Mouse (Mus musculus) monocyte, adult 2 months (primary cell): ENCODE measurements at regions not wholly inside any gene's neighbourhood (a gene's known extent, or its start where the extent isn't known, plus 50 kb on each side); places are given as distances from the start of the nearest gene placed in this dataset.

ENCODE experiments used
- DNase-seq, 2 experiments: peaks; one replicate each; pipeline ENCODE4 v3.0.0; 2022; ENCODE audit warnings: low spot score in 2 of 2, low read depth in 1 of 2

DNA sequence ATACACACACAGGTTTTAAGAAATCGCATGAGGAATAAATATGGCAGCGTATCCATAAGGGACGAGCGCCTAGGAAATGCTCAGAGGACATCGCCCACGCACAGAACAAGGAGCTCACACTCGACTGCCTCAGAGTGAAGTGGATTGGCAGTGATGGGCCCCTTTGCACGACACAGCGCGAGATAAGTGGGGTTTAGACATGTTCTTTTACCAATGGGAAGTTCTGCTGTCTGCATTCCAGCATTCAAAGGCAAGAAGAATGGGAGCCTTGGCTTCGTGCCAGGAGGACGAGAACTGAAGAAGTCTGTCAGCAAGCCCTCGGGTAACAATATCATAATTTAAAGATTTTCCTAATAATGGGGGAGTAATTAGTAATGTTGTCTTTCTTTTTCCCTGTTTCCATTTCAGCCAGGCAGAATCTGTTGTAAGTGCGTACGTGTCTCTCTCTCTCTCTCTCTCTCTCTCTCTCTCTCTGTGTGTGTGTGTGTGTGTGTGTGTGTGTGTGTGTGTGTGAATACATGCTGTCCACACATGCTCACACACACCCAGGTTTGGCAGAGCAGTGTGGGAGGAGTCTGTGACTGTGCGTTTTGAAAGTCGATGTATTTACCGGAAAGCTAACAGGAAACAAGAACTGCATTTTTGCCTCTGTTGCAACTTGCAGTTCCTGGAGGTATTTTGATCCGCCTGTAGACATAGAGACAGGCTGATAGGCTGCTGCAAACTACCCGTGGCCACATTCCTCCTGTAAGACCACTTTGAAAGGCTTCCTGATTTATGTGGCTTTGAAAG is 477.2 kb upstream of the 3110018I06Rik start:
- DNase-seq, result no peak

DNA sequence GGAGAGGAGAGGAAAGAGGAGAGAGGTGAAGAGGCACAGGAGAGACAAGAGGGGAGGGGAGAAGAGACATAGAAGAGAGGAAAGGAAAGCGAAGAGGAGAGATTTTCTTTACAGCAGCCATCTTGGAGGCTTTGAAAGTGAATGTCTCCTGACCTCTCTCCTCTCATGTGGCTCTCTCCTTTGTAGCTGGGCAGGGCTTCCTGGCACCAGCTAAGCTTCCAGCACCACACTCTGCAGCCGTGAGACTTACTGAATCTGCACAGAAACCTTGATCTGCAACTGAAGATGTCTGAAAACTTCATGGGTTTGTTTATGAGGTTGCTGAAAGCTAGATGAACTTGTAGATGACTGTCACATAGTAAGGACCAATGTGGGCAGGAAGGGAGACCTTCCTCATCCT is 471.6 kb upstream of the 3110018I06Rik start:
- no peak for DNase-seq

DNA sequence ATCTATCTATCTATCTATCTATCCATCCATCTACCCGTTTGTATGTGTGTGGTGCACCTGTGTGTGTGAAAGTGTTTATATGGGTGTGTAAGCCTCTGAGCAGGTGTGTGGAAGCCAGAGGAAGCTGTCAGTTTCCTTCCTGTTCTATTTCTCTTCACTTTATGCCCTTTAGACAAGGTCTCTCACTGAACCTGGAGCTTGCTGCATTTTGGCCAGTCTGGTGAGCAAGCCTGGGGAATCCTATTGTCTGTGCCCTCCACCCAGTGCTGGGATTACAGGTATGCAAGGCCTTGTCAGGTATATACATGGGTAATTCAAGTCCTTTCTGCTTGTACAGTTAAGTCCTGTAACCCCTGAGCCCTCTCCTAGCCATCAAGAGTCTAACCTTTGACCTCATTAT is 466.6 kb upstream of the 3110018I06Rik start:
- no peak for DNase-seq

DNA sequence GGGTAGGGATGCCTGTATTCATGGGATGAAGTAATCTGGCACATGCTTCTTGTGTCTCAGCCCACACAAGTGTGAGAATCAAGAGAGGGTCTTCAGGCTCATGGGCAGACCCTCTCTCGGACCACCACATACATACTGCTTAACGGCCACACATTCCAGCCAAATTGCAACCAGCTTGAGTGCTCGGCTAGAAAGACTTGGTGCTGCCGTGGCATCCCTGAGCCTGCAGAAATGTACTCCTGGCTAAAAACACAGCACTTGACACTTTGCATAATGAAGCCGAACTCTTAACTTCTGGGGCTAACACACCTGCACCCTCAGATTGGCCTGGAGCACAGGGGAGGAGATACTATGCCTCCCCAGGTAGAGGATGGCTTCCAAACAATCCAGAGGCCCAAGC is 461.6 kb upstream of the 3110018I06Rik start:
- DNase-seq, result no peak

DNA sequence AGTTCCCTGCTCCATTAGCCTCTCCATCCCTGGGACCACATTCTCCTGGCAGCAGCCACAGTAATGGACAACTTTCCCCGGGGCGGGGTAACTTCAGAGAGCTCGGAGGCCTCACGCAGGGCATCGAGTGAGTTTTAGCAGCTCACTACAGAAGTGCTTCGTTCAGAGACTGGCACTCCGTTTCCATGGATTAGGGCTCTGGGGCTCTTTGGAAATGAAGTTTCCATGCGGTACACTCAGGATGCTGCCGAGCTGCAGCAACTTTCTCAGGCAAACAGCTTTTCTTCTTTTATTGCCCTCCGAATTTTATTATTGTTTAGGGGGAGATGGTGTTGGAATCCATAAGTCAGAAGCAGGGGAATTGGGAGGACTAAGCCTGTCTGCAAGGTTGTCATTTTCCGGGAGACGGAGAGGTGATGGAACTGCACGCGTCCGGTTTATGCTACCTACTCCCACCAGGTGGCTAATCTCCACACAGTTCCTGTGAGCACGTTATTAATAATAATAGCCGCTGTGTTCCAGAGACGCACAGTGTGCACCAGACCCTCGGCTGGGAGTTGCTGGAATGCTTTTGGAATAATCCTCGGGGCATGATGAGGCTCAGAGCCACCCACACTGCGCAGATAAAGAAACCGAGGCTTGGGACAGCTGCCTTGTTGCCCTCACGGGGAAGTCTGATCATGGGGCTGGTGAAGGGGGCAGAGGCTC is 460.4 kb upstream of the 3110018I06Rik start:
- no peak for DNase-seq

DNA sequence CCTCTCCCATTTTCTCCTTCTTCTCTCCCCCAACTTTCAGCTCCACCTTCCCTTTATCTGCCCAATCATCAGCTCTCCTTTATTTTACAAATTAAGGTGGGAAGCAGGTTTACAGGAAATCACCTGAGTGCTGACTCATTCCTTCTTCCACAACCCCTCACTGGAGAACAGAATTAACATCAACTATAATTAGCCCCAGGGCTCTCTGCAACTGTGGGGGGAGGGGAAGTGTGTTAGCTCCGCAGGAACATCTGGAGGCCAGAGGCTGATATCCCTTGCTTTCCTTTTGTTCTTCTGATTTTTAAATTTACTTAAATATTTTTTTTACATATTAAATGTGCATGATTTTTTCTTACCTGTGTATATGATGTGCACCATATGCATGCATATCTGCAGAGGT is 459.4 kb upstream of the 3110018I06Rik start:
- DNase-seq, result no peak

DNA sequence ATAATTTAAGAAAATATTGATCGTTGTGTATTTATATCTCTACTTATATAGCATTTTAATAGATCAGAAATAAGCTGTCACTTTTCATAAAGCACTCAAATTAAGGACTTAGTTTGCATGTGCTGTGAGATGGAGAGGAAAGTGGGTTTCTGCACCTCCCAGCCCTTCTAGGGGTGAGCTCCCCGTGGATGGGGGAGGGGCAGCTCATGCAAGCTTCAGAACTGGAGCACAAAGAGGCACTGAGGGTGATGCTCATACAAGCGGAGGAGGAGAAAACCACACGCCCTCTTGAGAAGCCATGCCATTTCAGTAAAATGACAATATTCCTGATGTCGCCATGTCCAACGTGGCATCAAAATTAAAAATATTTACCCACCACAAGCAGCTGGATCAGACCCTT is 452.1 kb upstream of the 3110018I06Rik start:
- DNase-seq, result no peak

DNA sequence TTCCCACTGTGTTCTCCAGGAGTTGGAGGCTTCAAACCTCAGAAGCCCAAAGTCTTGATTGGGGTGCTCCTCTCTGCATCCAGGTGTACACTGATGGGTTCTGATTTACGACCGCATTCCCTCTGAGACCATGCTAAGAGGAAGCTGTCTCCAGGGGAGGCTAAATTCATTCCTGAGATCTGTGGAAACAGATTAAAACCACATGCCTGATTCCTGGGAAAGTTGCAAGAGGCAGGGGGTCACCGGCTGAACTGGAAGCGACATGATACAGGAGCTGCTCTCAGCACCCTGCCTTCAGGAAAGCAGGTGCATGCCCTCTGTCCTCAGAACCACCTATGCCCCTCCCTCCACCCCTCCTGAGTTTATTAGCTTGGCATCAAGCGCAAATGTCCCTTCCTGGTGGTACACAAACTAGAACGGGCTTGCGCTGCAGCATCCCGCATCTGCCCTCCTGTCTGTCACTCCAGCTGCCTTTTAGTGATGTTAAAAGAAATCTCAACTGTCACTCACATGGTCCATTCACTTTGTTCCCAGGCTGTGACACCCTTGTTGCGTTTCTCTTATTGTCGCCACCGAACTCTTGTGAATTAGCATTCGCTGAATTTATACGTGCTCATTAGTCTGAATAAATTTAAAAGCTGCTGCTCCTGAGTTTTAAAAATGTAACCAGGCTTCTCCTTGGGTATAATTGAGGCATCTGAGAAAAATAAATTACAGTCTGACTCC is 446.3 kb upstream of the 3110018I06Rik start:
- no peak for DNase-seq

DNA sequence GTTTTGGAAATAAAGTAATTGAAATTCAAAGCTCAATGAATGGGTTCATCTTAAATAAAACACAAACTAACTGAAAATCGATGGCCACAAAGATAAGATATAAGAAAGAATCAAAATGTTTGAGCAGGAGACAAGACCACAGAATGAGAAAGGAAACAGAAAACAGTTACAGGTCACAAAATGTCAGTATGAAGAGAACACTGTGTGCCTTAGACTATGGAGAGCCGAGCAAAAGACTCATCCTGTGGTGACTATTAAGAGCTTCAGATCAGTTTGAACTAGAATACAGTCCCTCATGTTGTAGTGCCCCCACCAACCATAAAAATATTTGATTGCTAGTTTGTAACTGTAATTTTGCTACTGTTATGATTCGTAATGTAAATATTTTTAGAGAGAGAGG is 441.9 kb upstream of the 3110018I06Rik start:
- DNase-seq, result no peak

DNA sequence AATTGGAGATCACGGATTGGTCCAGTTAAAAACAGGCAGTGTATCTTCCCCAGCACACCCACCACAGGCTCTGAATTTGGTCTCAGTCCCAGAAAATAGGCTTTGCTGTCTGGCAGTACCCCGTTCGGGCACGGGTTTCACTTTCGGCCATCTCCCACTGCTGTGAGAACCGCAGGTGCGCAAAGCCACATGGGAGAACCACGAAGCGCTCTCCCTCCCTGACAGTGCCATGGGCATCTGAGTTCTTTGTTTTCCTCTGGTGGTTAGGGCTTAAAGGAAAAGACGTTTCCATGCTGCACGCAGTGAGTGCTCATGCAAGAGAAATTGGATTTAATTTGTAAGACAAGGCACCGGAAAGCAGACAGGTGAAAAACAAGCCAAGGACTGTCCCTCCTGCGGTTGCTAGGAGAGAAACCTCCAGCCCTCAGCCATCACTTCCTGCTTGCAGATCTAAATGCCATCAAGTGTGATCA is 441.3 kb upstream of the 3110018I06Rik start:
- no peak for DNase-seq

DNA sequence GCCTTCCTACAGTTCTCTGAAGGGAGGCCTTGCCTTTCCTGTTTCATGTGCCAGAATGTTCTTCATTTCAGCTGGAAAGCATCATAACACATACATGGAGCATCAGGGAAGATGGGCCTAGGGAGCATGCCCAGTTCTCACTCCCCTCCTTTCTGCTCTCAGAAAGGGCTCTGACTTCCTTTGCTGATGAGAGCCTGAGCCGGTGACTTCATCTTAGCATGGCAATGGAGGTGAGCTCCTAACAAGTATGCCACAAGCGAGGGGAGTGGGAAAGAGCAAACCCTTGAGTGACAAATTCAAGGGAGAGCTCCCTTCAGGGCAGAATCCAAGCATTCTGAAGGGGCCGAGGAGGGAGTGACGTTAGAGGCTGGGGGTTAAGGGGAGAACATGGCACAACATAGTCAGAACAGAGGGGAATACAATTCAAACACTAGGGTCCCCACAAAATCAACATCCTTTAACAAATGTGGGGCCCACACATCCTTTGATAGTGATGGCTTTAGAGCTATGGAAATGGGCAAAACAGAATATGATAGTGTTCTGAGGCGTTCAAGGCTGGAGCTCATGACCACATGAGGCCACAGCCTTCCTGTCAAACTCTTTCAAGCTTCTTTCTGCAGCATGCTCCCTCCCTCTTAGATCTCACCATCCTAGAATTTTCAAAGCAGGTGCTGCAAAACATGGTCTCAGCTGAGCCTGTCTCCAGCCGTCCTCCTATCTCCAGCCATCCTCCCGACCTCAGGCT is 437.4 kb upstream of the 3110018I06Rik start:
- no peak for DNase-seq

DNA sequence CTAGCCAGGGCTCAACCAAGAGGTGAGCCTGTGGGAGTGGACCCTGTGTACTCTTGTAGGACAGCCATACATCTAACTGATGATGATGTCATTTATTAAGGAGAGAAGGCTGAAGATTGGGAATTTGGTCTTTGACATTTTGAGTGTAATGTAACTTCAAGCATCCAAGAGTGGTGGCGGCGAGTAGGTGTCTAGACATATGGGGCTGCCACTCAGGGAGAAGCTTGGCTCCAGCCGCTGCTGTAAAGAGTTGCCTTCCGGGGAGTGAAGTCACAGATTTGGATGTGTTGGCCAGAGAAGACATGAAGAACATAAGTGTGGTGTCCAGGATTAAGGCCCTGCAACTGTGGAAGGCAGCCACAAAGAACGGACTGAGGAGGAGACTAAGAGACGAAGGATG is 436.3 kb upstream of the 3110018I06Rik start:
- no peak for DNase-seq

DNA sequence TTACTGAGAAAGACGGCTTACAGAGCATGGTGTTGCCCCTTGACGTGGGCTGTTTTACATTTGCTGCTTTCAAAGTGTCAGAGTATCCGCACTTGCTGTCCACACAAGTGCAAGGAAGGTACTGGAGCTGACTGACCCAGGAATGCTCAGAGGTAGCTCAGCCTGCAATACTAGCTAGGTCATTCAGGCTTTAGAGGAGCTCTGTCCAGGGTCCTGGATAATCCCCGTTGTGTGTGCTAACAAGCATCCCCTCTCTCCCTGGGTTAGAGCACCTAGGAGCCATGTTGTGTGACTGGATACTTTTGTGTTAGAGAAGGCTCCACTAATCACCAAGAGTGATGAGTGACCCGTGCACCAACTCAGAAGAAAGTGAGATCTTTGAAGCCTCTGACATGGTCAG is 431.9 kb upstream of the 3110018I06Rik start:
- no peak for DNase-seq

DNA sequence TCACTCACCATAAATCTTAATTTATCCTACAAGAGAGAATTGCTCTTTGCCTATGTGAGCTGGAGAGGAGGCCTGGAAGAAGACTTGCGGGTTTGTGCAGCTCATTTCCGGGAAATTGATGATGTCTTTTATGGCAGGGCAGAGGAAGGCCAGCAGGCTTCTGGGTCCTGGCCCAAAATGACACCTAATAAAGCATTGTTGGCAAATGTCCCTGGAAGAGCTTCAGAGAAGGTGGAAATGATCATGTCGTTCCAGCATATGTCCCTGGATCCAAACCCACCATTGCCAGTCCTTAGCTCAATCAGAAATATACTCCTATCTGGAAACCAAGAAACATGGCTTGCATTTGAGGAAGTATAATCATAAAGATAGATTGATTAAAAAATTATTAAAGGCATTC is 427.9 kb upstream of the 3110018I06Rik start:
- no peak for DNase-seq

DNA sequence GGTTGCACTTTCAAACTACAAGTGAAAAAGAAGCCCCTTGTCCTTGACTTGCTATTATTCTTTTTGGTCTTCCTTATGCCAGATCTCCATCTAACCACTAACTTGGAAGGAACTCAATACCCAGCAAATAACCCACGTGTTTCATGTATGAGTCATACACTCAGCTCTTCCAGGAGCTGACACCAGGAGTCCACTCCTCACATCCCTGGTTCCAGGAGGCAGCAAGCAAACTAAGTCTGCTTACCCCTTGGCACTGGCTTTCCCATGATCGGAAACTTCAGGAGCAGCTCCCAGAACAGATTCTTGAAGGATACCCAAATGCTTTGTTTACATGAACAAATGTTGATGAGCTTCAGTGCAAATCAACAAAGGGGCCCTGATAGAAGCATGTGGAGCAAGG is 421.1 kb upstream of the 3110018I06Rik start:
- no peak for DNase-seq

DNA sequence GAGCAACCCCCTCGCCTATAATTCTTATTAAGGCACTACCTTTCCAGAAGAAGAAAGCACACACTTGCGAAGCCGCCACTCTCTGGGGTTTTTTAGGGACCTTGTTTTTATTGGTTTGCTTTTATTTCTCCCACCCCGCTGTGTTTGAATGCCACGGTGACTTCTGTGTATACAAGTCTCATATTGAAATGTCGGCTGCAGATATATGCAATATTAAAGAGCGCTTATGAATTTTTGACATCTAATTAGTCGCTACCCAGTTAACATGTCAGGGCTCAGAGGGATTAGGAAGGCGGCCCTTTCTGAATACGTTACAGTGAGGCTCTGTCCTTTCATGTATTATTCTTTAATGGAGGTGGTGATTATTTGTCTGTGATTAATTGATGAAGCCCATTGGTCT is 405.9 kb upstream of the 3110018I06Rik start:
- DNase-seq, result no peak

DNA sequence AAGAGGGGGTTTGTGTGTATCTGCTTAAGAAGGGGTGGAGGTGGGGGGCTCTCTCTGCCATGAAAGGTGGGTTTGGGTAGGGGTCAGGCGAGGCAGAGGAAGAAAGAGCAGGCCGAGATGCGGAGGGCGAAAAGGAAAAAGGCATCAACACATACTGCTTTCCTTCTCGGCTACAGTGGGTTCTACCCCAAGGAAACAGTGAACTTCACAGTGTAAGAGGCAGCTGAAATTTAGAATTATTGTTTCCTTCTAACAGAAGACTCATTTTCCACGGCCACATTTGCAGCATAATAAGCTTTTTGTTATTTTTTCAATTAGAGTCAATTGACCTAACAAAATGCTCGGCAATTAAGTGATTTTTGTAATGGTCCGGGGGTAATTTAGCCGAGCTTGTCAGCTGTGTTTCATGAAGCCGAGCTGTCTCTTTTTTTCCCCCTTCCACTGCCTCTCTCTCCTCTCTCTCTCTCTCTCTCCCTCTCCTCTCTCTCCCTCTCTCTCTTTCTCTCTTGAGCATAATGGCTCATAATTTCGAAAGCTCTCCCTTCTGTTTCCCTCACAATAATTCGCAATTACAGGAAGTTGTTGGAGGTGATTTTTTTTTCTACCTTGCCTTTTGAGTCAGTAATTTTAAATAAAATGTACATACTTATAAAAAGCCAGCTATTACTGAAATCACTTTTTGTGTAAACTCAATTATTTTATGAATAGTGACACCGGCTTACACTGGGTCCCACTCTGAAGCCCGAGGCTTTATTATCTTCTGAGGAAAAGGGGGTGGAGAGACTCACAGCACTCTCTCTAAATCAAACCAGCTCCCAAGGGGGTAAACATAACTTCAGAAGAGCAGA is 403.1 kb upstream of the 3110018I06Rik start:
- DNase-seq, result no peak

DNA sequence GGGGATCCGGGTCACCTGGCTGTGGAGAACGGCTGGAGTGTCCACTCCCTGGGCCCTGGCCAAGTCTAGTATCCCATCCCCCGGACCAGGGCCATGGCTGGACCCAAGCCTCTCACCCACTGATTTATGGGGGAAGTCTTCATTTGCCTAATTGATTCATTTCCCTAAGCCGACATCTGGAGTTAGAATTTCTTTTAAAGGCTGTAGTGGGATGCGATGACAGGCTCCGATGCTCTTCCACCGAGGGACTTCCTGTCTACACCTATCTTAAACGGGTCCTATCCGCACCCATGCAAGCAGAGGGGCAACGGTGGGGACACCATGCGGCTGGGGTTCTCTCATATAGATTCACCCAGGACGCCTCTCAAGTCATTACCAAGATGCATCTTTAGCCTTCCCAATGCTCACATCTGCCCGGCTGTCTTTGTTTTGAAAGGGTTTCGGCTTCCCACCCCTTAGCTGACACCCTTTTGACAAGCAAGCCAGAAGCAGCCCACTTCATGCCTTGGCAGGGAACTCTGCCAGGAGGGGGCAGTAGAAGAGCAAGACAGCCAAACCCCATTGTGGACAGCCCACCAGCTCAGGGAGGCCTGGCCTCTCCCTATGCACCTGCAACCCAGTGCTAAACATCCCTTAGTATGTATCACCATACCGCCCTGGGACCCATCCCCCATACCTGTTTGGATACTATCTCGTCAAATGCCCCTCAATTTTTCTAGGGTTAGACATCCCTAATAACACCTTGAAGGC is 402.4 kb upstream of the 3110018I06Rik start:
- no peak for DNase-seq

DNA sequence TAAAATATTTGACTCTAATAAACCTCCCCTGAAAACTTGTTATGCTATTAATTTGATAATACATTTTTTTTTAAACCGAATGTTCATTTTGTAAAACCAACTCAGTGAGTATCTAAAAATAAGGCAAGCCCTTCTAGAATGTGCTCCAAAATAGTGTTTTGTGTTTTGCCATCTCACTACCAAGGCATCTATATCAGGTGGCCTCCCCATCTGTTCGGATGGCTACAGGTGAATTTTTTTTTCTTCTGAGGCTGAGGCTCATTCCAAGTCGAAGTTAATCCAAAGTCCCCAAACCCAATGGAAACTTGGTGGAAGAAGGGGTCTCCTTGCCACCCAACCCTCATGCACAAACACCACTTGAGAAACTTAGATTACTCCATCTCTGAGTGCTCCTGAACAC is 396.3 kb upstream of the 3110018I06Rik start:
- DNase-seq, result no peak

DNA sequence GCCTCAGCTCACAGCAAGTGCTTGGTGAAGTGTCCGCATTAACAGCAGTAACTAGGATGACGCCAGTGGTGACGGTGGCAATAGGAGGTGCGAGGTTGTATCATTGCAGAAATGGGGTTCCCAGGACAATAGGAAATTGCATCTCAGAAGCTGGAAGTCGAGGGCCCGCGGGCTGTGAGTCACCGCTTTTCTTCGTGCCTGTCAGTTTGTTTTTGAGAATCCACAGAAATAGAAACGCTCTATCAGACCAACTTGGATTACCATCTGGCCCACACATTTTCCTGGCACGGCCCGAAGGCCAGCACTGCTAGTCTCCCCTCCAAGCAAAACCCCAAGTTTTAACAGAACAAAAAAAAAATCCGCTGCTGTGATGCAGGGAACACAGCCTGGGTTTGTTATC is 395.1 kb upstream of the 3110018I06Rik start:
- no peak for DNase-seq
